Mouse (Mus musculus): Measurements from ENCODE around the gene Sema4c. TPM values are rescaled to one million over a fixed set of nuclear protein-coding genes. Genes with fewer than 3 reads are reported as not detected.

Sema4c gene
- polyA plus RNA-seq, 1 experiment: 16.8 TPM

- Histone ChIP-seq H3K36me3 (ENCODE audit: control insufficient read depth, insufficient read depth, low read length) (peaks cover 11% of the 10 kb centered on the region; the same call in 1 of the 2 replicates), H3K4me3 (ENCODE audit: control insufficient read depth, insufficient read depth, low read length) (no peak overlapping the region), H3K27ac (ENCODE audit: control insufficient read depth, insufficient read depth, low read length) (no peak overlapping the region), H3K27me3 (ENCODE audit: control insufficient read depth, insufficient read depth, low read length) (no peaks in the 10 kb centered on the region), H3K4me1 (replicated peaks; ENCODE audit: control insufficient read depth, insufficient read depth, low read length) (peaks cover 8% of the 10 kb centered on the region)
- DNase-seq: no peak
- over 99% methylated on average over 4 of the region's 4 CpGs for WGBS
- no peak for TF ChIP-seq POLR2A (IDR thresholded peaks at IDR 0.05; ENCODE audit: control insufficient read depth, extremely low read depth, insufficient read depth, low read length, poor library complexity)
- no peak for TF ChIP-seq CTCF (IDR thresholded peaks at IDR 0.05; ENCODE audit: borderline replicate concordance, control insufficient read depth, extremely low read depth, insufficient read depth, low read length, poor library complexity)
Observed at GRCm38 (mm10) chr1:36529875-36530274, 28.3 kb downstream of the Sema4c start.

DNA sequence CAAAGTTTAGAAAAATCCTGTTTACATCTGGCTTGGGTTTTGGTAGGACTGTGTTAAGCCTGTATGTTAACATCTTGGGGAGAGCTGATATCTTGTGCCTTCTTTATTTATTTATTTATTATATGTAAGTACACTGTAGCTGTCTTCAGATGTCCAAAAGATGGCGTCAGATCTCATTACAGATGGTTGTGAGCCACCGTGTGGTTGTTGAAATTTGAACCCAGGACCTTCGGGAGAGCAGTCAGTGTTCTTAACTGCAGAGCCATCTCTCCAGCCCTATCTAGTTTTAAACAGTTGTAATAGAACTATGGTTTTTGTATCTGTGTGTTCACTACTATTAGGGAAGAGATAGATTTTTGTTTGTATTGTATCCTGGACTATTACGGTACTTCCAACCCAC lies 28.9 kb downstream of the Sema4c start:
- WGBS: 99% methylated on average over 4 of the region's 4 CpGs
- Histone ChIP-seq H3K36me3 (ENCODE audit: control insufficient read depth, insufficient read depth, low read length) (peaks cover 14% of the 10 kb centered on the region; the same call in 1 of the 2 replicates), H3K4me3 (ENCODE audit: control insufficient read depth, insufficient read depth, low read length) (no peak overlapping the region), H3K27me3 (ENCODE audit: control insufficient read depth, insufficient read depth, low read length) (no peaks in the 10 kb centered on the region), H3K4me1 (replicated peaks; ENCODE audit: control insufficient read depth, insufficient read depth, low read length) (peaks cover 2% of the 10 kb centered on the region), H3K27ac (ENCODE audit: control insufficient read depth, insufficient read depth, low read length) (no peak overlapping the region)
- TF ChIP-seq POLR2A (IDR thresholded peaks at IDR 0.05; ENCODE audit: control insufficient read depth, extremely low read depth, insufficient read depth, low read length, poor library complexity) (no peak), CTCF (IDR thresholded peaks at IDR 0.05; ENCODE audit: borderline replicate concordance, control insufficient read depth, extremely low read depth, insufficient read depth, low read length, poor library complexity) (no peak)
- no peak for DNase-seq

DNA sequence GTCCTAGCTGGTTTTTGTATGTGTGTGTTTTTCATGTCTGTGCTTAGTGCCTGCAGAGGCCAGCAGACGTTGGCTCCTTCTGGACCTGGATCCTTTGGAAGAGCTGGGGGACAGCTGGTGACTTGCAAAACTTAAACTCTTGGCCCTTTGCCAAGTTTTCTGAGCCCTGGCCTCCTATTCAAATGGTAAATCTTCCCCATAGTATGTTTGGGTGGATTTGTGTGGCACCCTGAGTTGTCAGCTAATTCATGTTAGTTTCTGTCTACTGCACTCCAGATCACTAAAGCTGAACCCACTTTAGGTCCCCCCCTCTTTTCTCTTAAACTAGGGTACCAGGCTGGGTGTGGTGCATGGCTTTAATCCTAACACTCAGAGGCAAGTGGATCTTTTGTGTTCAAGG lies 29.8 kb downstream of the Sema4c start:
- H3K4me1 ChIP-seq (replicated peaks; ENCODE audit: control insufficient read depth, insufficient read depth, low read length): no peaks in the 10 kb centered on the region
- no peak overlapping the region for H3K4me3 ChIP-seq (ENCODE audit: control insufficient read depth, insufficient read depth, low read length)
- no peaks in the 10 kb centered on the region for H3K27me3 ChIP-seq (ENCODE audit: control insufficient read depth, insufficient read depth, low read length)
- WGBS: 88% methylated on average over 1 of the region's 1 CpGs
- H3K27ac ChIP-seq (ENCODE audit: control insufficient read depth, insufficient read depth, low read length): no peak overlapping the region
- peaks cover 23% of the 10 kb centered on the region; the same call in 1 of the 2 replicates for H3K36me3 ChIP-seq (ENCODE audit: control insufficient read depth, insufficient read depth, low read length)
- DNase-seq: no peak
- no peak for TF ChIP-seq POLR2A (IDR thresholded peaks at IDR 0.05; ENCODE audit: control insufficient read depth, extremely low read depth, insufficient read depth, low read length, poor library complexity)
- no peak for TF ChIP-seq CTCF (IDR thresholded peaks at IDR 0.05; ENCODE audit: borderline replicate concordance, control insufficient read depth, extremely low read depth, insufficient read depth, low read length, poor library complexity)

DNA sequence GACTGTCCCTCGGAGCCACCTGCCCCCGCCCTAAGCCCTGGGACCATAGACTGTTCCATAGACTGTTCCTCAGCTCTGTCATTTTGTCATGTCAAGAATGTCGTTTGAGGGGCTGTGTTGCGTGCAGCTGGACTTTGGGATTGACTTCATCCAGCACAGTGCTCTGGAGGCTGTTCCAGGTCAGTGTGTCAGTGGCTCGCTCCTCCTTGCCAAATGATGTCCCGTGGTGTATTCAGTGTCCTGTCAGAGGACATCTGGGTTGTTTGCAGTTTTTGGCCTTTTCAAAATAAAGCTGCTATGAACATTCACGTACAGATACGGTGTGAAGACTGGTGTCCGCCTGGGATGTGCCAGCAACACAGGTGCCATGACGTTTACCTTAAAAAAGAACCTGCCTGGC lies 31.2 kb downstream of the Sema4c start:
- no peak for DNase-seq
- TF ChIP-seq CTCF (IDR thresholded peaks at IDR 0.05; ENCODE audit: borderline replicate concordance, control insufficient read depth, extremely low read depth, insufficient read depth, low read length, poor library complexity): no peak
- no peak for TF ChIP-seq POLR2A (IDR thresholded peaks at IDR 0.05; ENCODE audit: control insufficient read depth, extremely low read depth, insufficient read depth, low read length, poor library complexity)
- Histone ChIP-seq H3K27ac (ENCODE audit: control insufficient read depth, insufficient read depth, low read length) (no peak overlapping the region), H3K27me3 (ENCODE audit: control insufficient read depth, insufficient read depth, low read length) (no peaks in the 10 kb centered on the region), H3K4me1 (replicated peaks; ENCODE audit: control insufficient read depth, insufficient read depth, low read length) (no peaks in the 10 kb centered on the region), H3K36me3 (ENCODE audit: control insufficient read depth, insufficient read depth, low read length) (peaks cover 28% of the 10 kb centered on the region; the same call in 1 of the 2 replicates), H3K4me3 (ENCODE audit: control insufficient read depth, insufficient read depth, low read length) (no peak overlapping the region)
- 98% methylated on average over 10 of the region's 10 CpGs for WGBS

- 95% methylated on average over 12 of the region's 12 CpGs for WGBS
- Histone ChIP-seq H3K36me3 (ENCODE audit: control insufficient read depth, insufficient read depth, low read length) (peaks cover 38% of the 10 kb centered on the region), H3K4me1 (replicated peaks; ENCODE audit: control insufficient read depth, insufficient read depth, low read length) (no peaks in the 10 kb centered on the region), H3K27ac (ENCODE audit: control insufficient read depth, insufficient read depth, low read length) (no peak overlapping the region), H3K27me3 (ENCODE audit: control insufficient read depth, insufficient read depth, low read length) (no peaks in the 10 kb centered on the region), H3K4me3 (ENCODE audit: control insufficient read depth, insufficient read depth, low read length) (no peak overlapping the region)
- TF ChIP-seq CTCF (IDR thresholded peaks at IDR 0.05; ENCODE audit: borderline replicate concordance, control insufficient read depth, extremely low read depth, insufficient read depth, low read length, poor library complexity) (no peak), POLR2A (IDR thresholded peaks at IDR 0.05; ENCODE audit: control insufficient read depth, extremely low read depth, insufficient read depth, low read length, poor library complexity) (no peak)
- no peak for DNase-seq
Observed at GRCm38 (mm10) chr1:36525774-36526173, 32.4 kb downstream of the Sema4c start.

DNA sequence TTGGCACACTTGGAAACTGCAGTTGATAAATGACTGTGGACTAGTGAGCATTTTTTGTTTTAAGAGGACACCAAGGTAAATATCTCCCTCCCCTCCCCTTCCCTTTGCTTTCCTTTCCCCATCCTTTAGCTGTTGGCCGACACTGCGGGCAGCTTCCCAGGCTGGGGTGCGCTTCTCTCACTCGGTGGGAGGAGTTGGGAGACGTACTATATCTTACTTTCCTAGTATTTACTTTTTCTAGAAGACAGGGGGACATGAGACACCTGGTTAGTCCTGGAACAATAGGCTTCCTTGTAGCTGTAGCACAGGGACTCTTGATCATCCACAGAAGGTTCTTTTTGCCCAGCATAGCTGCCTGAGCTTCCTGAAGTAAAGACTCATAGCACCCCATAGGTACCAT lies 34.1 kb downstream of the Sema4c start:
- H3K4me3 ChIP-seq (ENCODE audit: control insufficient read depth, insufficient read depth, low read length): no peak overlapping the region
- TF ChIP-seq CTCF (IDR thresholded peaks at IDR 0.05; ENCODE audit: borderline replicate concordance, control insufficient read depth, extremely low read depth, insufficient read depth, low read length, poor library complexity) (no peak), POLR2A (IDR thresholded peaks at IDR 0.05; ENCODE audit: control insufficient read depth, extremely low read depth, insufficient read depth, low read length, poor library complexity) (no peak)
- no peak for DNase-seq
- over 99% methylated on average over 5 of the region's 5 CpGs for WGBS
- no peaks in the 10 kb centered on the region for H3K4me1 ChIP-seq (replicated peaks; ENCODE audit: control insufficient read depth, insufficient read depth, low read length)
- no peaks in the 10 kb centered on the region for H3K27me3 ChIP-seq (ENCODE audit: control insufficient read depth, insufficient read depth, low read length)
- no peak overlapping the region for H3K27ac ChIP-seq (ENCODE audit: control insufficient read depth, insufficient read depth, low read length)
- H3K36me3 ChIP-seq (ENCODE audit: control insufficient read depth, insufficient read depth, low read length): peaks cover 52% of the 10 kb centered on the region

All from thymus, adult 2 months (tissue).